Mouse (Mus musculus) kidney, adult 2 months (tissue): Measurements from ENCODE around the gene Ice2.

Experiments
- CTCF ChIP-seq: fragments of 200-500 bp; conservative IDR thresholded peaks from 2 replicates; pipeline ENCODE4 v1.5.1; 2011; ENCODE audit warnings: low read depth, mild to moderate bottlenecking, control low read depth, low read length, moderate library complexity, mixed read lengths; ENCODE audit not compliant: insufficient read depth, insufficient read length
- POLR2A ChIP-seq: fragments of 200-500 bp; IDR thresholded peaks from one replicate; pipeline ENCODE4 v1.6.1; 2011; ENCODE audit warnings: low read depth, low read length, control low read depth

GRCm38 (mm10) chr9:69451886-69452810 is 54.4 kb downstream of the Ice2 start:
- TF ChIP-seq CTCF = no peak
- TF ChIP-seq POLR2A = no peak
